Mouse (Mus musculus) lung, postnatal 0 days (tissue): ENCODE data around the gene Mfn2.

Experiments
- CTCF ChIP-seq: IDR thresholded peaks from 2 replicates; pipeline ENCODE4 v1.5.1; 2016; ENCODE audit warnings: antibody characterized with exemption, mild to moderate bottlenecking
- EP300 ChIP-seq: IDR thresholded peaks from 2 replicates; pipeline ENCODE4 v1.6.1; 2016; ENCODE audit warnings: antibody characterized with exemption, mild to moderate bottlenecking, control low read depth

- TF ChIP-seq CTCF (no peak), EP300 (no peak)
Observed at GRCm38 (mm10) chr4:147887277-147887676, 17.2 kb downstream of the Mfn2 start.
